19 mouse cellular contexts compared by ENCODE assay signal in genomic region chr11:49994536-49994935, GRCm38 (mm10). TPM values are rescaled to one million over a fixed set of nuclear protein-coding genes. Genes with fewer than 3 reads are reported as not detected.
A peak's percentile ranks its signal among the peaks of the same experiment; 100 is the strongest.
DNase-seq lines count a peak whose midpoint lies in the region; ATAC-seq and TF ChIP-seq lines count a peak whose summit lies in the region.
"Had no signal": no experiment of that assay in that cellular context is flagged by ENCODE, and none has a peak within 500 bp of the region (broad histone marks: within the 10 kb centered on the region; RNA-seq: fewer than 3 reads in every experiment).

No protein-coding gene starts in this region.

- peak; percentile 57 for ATAC-seq in CD4-positive, CD25-positive, alpha-beta regulatory T cell, adult 4 months
- peak; percentile 74 for ATAC-seq in common myeloid progenitor, adult 5-6 weeks (replicated peaks; ENCODE audit: low read depth, poor library complexity, severe bottlenecking)
- peak; percentile 81 for ATAC-seq in liver, embryonic 12.5 days
- peak; percentile 65 for ATAC-seq in megakaryocyte-erythroid progenitor cell, adult 5-6 weeks (replicated peaks; ENCODE audit: low FRiP score, low TSS enrichment, poor library complexity, severe bottlenecking)
- no peak for ATAC-seq in hindbrain, postnatal 0 days
- no peak for ATAC-seq in kidney, embryonic 15.5 days (replicated peaks; ENCODE audit: low FRiP score)
- ATAC-seq: midbrain, embryonic 13.5 days had no signal

- H3K9ac ChIP-seq in liver, embryonic 12.5 days = no peak overlapping the region
- H3K9ac ChIP-seq in hindbrain, postnatal 0 days (replicated peaks; ENCODE audit: low read length) = no peak overlapping the region
- no peak overlapping the region for H3K9ac ChIP-seq in kidney, embryonic 15.5 days
- H3K9ac ChIP-seq: hindbrain, embryonic 14.5 days; limb, embryonic 15.5 days; midbrain, embryonic 13.5 days had no signal

- H3K4me2 ChIP-seq in liver, embryonic 12.5 days = no peak overlapping the region
- no peak overlapping the region for H3K4me2 ChIP-seq in hindbrain, postnatal 0 days (ENCODE audit: low read depth, low read length)
- H3K4me2 ChIP-seq in kidney, embryonic 15.5 days = no peak overlapping the region
- H3K4me2 ChIP-seq: heart, embryonic 11.5 days; hindbrain, embryonic 14.5 days; limb, embryonic 15.5 days; midbrain, embryonic 13.5 days had no signal

- H3K27ac ChIP-seq in liver, embryonic 12.5 days = 0 out of 2 replicates have a peak overlapping the region, but pooled peaks have one; percentile 2
- no peak overlapping the region for H3K27ac ChIP-seq in hindbrain, postnatal 0 days
- H3K27ac ChIP-seq in kidney, embryonic 15.5 days = no peak overlapping the region
- H3K27ac ChIP-seq: hindbrain, embryonic 14.5 days; limb, embryonic 15.5 days; midbrain, embryonic 13.5 days had no signal

- no peaks in the 10 kb centered on the region for H3K36me3 ChIP-seq in liver, embryonic 12.5 days
- no peaks in the 10 kb centered on the region for H3K36me3 ChIP-seq in hindbrain, postnatal 0 days (ENCODE audit: insufficient read depth, low read length)
- H3K36me3 ChIP-seq in kidney, embryonic 15.5 days = no peaks in the 10 kb centered on the region
- H3K36me3 ChIP-seq: limb, embryonic 15.5 days; midbrain, embryonic 13.5 days had no signal

- H3K4me3 ChIP-seq in liver, embryonic 12.5 days = no peak overlapping the region
- no peak overlapping the region for H3K4me3 ChIP-seq in hindbrain, postnatal 0 days (ENCODE audit: low read length)
- no peak overlapping the region for H3K4me3 ChIP-seq in kidney, embryonic 15.5 days (replicated peaks)
- H3K4me3 ChIP-seq: limb, embryonic 15.5 days; midbrain, embryonic 13.5 days had no signal

- no peaks in the 10 kb centered on the region for H3K27me3 ChIP-seq in liver, embryonic 12.5 days (replicated peaks)
- H3K27me3 ChIP-seq in hindbrain, postnatal 0 days (ENCODE audit: insufficient read depth, low read length) = no peaks in the 10 kb centered on the region
- H3K27me3 ChIP-seq in kidney, embryonic 15.5 days = no peaks in the 10 kb centered on the region
- H3K27me3 ChIP-seq: limb, embryonic 15.5 days; midbrain, embryonic 13.5 days had no signal

- peaks cover 35% of the 10 kb centered on the region for H3K4me1 ChIP-seq in liver, embryonic 12.5 days
- no peaks in the 10 kb centered on the region for H3K4me1 ChIP-seq in hindbrain, postnatal 0 days (ENCODE audit: insufficient read depth, low read length)
- no peaks in the 10 kb centered on the region for H3K4me1 ChIP-seq in kidney, embryonic 15.5 days
- H3K4me1 ChIP-seq: midbrain, embryonic 13.5 days had no signal

- DNase-seq in hindbrain, postnatal 0 days (ENCODE audit: low spot score) = no peak
- no peak for DNase-seq in gastrocnemius, postnatal 14 days
- DNase-seq in adrenal gland, postnatal 36 days = no peak
- DNase-seq: adrenal gland, postnatal 14 days; cerebellum, adult 9-11 months; gastrocnemius, postnatal 10 days; heart, postnatal 14 days; lung, postnatal 4 days; right cerebral cortex, postnatal 14 days; thymus, postnatal 14 days had no signal

- no peak for TF ChIP-seq CTCF in hindbrain, postnatal 0 days (IDR thresholded peaks at IDR 0.05; ENCODE audit: low read depth)

- WGBS in liver, embryonic 12.5 days (ENCODE audit: insufficient replicate concordance) = 16% methylated on average over 2 of the region's 2 CpGs
- 93% methylated on average over 2 of the region's 2 CpGs for WGBS in hindbrain, postnatal 0 days
- 57% methylated on average over 2 of the region's 2 CpGs for whole genome bisulfite sequencing in kidney, embryonic 15.5 days

- intact Hi-C loops in gastrocnemius, postnatal 14 days (cut with DNase I; ENCODE audit: low total_unique reads) = no loop called here

- H3K9me3 ChIP-seq in liver, embryonic 12.5 days (replicated peaks) = no peaks in the 10 kb centered on the region
- H3K9me3 ChIP-seq in hindbrain, postnatal 0 days (ENCODE audit: low read length) = no peaks in the 10 kb centered on the region
- no peaks in the 10 kb centered on the region for H3K9me3 ChIP-seq in kidney, embryonic 15.5 days (replicated peaks)
- H3K9me3 ChIP-seq: limb, embryonic 15.5 days; midbrain, embryonic 13.5 days had no signal

RNA-seq across cellular contexts. Expression of gene Rnf130, which starts 30.6 kb away (rescaled TPM):
- polyA plus RNA-seq in CD4-positive, CD25-positive, alpha-beta regulatory T cell, adult 4 months (2017; shearing (Covaris generic)) = 1 to 10 TPM; 2.5 to 5.7 TPM
- 226 and 240 TPM in 2 replicates for total RNA-seq in common myeloid progenitor, adult 5-6 weeks (2017)
- polyA plus RNA-seq in liver, embryonic 12.5 days (2016; fragmentation: Nextera tagmentation; extraction: Ambion mirVana) = 39.2 and 39.7 TPM in 2 replicates
- total RNA-seq in megakaryocyte-erythroid progenitor cell, adult 5-6 weeks (2014; fragmentation: Nextera tagmentation) = 63.4 and 63.8 TPM in 2 replicates
- total RNA-seq in megakaryocyte-erythroid progenitor cell, adult 5-6 weeks (2017) = 115 and 134 TPM in 2 replicates
- total RNA-seq in hindbrain, postnatal 0 days (2014; rRNA removed) = 71.6 and 73.2 TPM in 2 replicates
- 60.6 and 64.7 TPM in 2 replicates for polyA plus RNA-seq in hindbrain, postnatal 0 days (2015; fragmentation: Nextera tagmentation; extraction: Ambion mirVana)
- 59.1 and 62.8 TPM in 2 replicates for polyA plus RNA-seq in kidney, embryonic 15.5 days (2015; fragmentation: Nextera tagmentation; extraction: Ambion mirVana)
- total RNA-seq in gastrocnemius, postnatal 14 days (2021) = 10 to 100 TPM; 31.2 to 33.2 TPM
- total RNA-seq in adrenal gland, postnatal 36 days (2021) = 10 to 100 TPM; 90.3 to 98.0 TPM

Comparison
In these comparisons a context has a peak if more than half of its experiments do, and no peak if none do; other contexts are left out.
1. ATAC-seq: peak in CD4-positive, CD25-positive, alpha-beta regulatory T cell, adult 4 months (single experiment), common myeloid progenitor, adult 5-6 weeks (single experiment), liver, embryonic 12.5 days (single experiment) and megakaryocyte-erythroid progenitor cell, adult 5-6 weeks (single experiment); none in hindbrain, postnatal 0 days (single experiment) and kidney, embryonic 15.5 days (single experiment).